Mouse (Mus musculus) erythroblast, embryonic 14.5 days (primary cell): ENCODE measurements at regions not wholly inside any gene's neighbourhood (a gene's known extent, or its start where the extent isn't known, plus 50 kb on each side); places are given as distances from the start of the nearest gene placed in this dataset.

Experiments used
- GATA1 ChIP-seq: IDR thresholded peaks from 2 replicates; pipeline ENCODE4 v1.6.1; 2012; ENCODE audit warnings: low read length, inconsistent platforms, mixed read lengths
- TAL1 ChIP-seq: IDR thresholded peaks from 3 replicates; pipeline ENCODE4 v1.6.1; 2012; ENCODE audit warnings: low read length, inconsistent platforms, mixed read lengths

DNA sequence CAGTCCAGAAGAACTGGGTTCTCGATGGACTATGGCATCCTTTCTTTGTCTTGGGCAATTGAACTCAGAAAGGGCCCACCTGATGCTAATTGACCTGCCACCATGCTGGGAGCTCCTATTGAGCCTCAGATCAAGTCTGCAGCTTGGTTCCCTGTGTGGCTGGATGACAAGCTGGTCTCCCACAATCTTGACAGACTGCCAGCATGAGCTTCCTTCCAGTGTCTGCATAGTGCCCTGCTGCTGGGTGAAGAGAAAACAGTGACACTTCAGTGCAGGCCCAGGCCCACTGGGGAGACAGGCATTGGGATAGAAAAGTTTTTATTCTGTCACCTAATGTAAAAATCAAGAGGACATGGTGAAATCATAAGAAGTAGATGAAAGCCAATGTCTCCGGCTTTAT is 321.4 kb downstream of the Sec16b start:
- TF ChIP-seq TAL1 (no peak), GATA1 (no peak)
